Mouse (Mus musculus) telencephalon, adult 2 months (tissue): ENCODE results near the gene Sf3a2.

Experiments used
- DNase-seq: peaks from one replicate; pipeline ENCODE4 v3.0.0-alpha.2; 2011; ENCODE audit warnings: low read depth, low spot score

Gene Sf3a2

DNA sequence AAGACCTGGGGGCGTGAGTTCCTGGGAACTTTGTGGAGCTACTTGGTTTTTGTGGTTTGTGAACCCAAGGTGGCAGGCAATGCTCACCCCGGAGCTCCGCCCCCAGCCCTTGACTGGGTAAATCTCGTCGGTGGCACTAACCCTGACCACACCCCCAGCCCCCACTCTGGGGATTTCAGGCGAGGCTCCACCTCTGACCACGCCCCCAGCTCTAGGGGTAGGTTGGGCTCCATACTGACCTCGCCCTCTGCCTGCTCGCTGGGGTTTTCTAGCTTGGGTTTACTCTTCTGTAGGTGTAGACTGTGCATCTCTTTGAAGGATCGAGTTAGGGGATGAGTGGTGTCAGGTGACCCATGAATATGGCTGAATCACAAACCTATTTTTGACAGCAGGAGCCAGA, 50.6 kb downstream of the Sf3a2 start:
- no peak for DNase-seq
